Mouse (Mus musculus) limb, embryonic 13.5 days (tissue): ENCODE results near the gene Ptk6. TPM values are rescaled to one million over a fixed set of nuclear protein-coding genes. Genes with fewer than 3 reads are reported as not detected.
"Not testable (repeated sequence)": the region's sequence is repeated elsewhere in the genome, so short reads cannot be mapped to it uniquely, and the experiment has no call there.

Source experiments
- ATAC-seq: fragments of 200-750 bp; cut with Nextera tagmentation; 2 replicates; pipeline ENCODE4 v1.8.0; 2017; ENCODE audit warnings: low read depth, moderate number of reproducible peaks, moderate TSS enrichment; ENCODE audit not compliant: low FRiP score
- H3K27ac ChIP-seq: fragments of 300-500 bp; sonication (generic); 2 replicates; pipeline ENCODE4 v1.5.1; 2015; ENCODE audit warnings: inconsistent platforms, mild to moderate bottlenecking, moderate library complexity
- H3K27me3 ChIP-seq: fragments of 300-500 bp; sonication (generic); 2 replicates; pipeline ENCODE4 v1.6.1; 2015; ENCODE audit warnings: mild to moderate bottlenecking, inconsistent platforms
- H3K36me3 ChIP-seq: fragments of 300-500 bp; sonication (generic); 2 replicates; pipeline ENCODE4 v1.6.1; 2015; ENCODE audit warnings: inconsistent platforms, mild to moderate bottlenecking, moderate library complexity
- H3K4me1 ChIP-seq: fragments of 300-500 bp; sonication (generic); 2 replicates; pipeline ENCODE4 v1.6.1; 2015; ENCODE audit warnings: inconsistent platforms
- H3K4me2 ChIP-seq: fragments of 300-500 bp; sonication (generic); replicated peaks from 2 replicates; pipeline ENCODE4 v1.6.1; 2015; ENCODE audit warnings: inconsistent platforms, mild to moderate bottlenecking, moderate library complexity
- H3K4me3 ChIP-seq: fragments of 300-500 bp; sonication (generic); 2 replicates; pipeline ENCODE4 v1.5.1; 2015; ENCODE audit warnings: moderate library complexity, mild to moderate bottlenecking, inconsistent platforms
- H3K9ac ChIP-seq: fragments of 300-500 bp; sonication (generic); 2 replicates; pipeline ENCODE4 v1.6.1; 2015; ENCODE audit warnings: mild to moderate bottlenecking, inconsistent platforms
- H3K9me3 ChIP-seq: fragments of 300-500 bp; sonication (generic); 2 replicates; pipeline ENCODE4 v1.6.1; 2016; ENCODE audit warnings: inconsistent platforms
- WGBS: fragments of 180-500 bp; shearing (Covaris S2); methylation state at CpG from one replicate; pipeline ENCODE4 v1.1.7; 2015; 5-methylcytosine and 5-hydroxymethylcytosine counted together
- polyA plus RNA-seq: library from polyadenylated mRNA; unstranded; fragments of >200 nt; fragmentation: Nextera tagmentation; extraction: Ambion mirVana; gene quantifications from 2 replicates; pipeline ENCODE4 v1.2.1, GENCODE M21; 2015

Gene Ptk6
- polyA plus RNA-seq, 1 experiment from 2014 or later, result not detected

DNA sequence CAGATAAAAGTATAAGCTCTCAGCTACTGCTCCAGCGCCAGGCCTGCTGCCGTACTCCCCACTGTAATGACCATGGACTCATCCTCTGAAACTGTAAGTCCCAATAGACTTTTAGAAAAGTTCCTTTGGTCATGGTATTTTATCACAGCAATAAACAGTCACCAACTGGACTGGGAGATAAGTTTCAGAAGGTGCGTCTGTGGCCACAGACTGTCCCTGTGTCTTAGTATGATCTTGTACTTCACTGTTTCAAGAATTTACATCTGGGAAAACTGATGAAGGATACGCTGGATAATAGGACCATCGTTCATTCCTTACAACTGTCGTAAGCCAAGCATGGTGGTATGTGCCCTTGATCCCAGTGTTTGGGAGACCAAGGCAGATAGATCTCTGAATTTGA lies 13.4 kb upstream of the Ptk6 start:
- WGBS, result 88% methylated on average over 6 of the region's 6 CpGs
- Histone ChIP-seq H3K27ac (no peak overlapping the region), H3K4me3 (no peak overlapping the region), H3K27me3 (peaks cover 36% of the 10 kb centered on the region), H3K9ac (no peak overlapping the region), H3K9me3 (no peaks in the 10 kb centered on the region), H3K4me1 (peaks cover 37% of the 10 kb centered on the region), H3K36me3 (no peaks in the 10 kb centered on the region), H3K4me2 (no peak overlapping the region)
- no peak for ATAC-seq

DNA sequence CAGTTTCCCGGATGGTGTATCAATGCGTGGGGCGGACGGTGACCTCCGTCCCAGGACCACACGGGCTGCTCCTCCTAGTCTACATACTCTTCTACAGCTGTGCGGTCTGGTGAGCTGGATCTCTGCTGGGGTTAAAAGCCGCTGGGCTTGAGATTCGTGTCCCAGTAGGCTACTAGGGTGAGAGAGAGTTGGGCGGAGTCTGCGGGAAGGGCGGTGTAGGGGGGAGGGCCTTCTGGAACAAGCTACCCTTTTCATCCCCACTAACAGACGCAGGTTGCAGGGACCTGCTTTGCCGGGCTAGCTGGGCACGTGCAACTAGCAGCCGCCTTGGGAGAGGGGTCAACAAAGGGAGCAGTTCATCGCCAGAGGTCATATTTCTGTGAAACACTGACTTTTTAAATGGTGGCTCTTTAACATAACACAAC lies 10.4 kb upstream of the Ptk6 start, which contains the start of gene Srms:
TSS of gene Srms (minus strand) at position 165 of the 425 bp plus-strand sequence.
- H3K27me3 ChIP-seq, result peaks cover 43% of the 10 kb centered on the region
- H3K27ac ChIP-seq, result no peak within 1 kb of the TSS
- H3K4me3 ChIP-seq, result peak within 1 kb of the TSS; percentile 36
- H3K4me1 ChIP-seq, result peaks cover 16% of the 10 kb centered on the region
- peak within 1 kb of the TSS; percentile 14 for H3K9ac ChIP-seq
- H3K4me2 ChIP-seq, result peak within 1 kb of the TSS; percentile 62
- ATAC-seq, result 0 out of 2 replicates have a peak, but pooled peaks have one; percentile 36
- no peaks in the 10 kb centered on the region for H3K36me3 ChIP-seq
- H3K9me3 ChIP-seq, result no peaks in the 10 kb centered on the region
- WGBS, result 1% methylated on average over 17 of the region's 17 CpGs

DNA sequence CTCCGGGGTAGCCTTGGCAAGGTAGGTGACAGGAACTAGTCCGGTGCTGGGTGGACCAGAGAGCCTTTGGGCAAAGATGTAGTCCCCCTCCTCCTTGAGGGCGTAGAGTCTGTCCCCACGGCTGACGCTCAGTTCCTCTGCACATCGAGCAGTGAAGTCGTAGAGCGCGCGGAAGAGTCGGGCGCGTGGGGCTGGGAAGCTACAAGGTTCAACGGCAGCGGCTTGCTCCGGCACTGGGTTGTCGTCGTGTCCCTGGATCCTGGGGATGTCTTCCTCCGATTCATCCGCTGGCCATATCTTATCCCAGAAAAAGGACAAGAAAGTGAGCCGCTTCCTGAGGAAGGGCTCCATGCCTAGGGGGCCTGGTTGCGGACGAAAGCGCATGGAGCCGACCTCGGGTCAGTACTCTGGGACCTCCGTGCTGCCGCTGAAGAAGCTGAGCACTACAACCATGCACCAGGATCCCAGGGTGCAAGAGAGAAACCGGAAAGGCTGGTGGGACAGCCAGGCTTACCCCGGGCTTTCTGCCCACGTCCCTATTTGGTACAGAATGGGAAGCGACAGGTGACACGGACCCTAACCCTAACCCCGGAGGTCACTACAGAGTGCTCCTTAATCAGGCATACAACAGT lies 9.9 kb upstream of the Ptk6 start:
- 4% methylated on average over 34 of the region's 34 CpGs for WGBS
- peaks cover 43% of the 10 kb centered on the region for H3K27me3 ChIP-seq
- peaks cover 16% of the 10 kb centered on the region for H3K4me1 ChIP-seq

DNA sequence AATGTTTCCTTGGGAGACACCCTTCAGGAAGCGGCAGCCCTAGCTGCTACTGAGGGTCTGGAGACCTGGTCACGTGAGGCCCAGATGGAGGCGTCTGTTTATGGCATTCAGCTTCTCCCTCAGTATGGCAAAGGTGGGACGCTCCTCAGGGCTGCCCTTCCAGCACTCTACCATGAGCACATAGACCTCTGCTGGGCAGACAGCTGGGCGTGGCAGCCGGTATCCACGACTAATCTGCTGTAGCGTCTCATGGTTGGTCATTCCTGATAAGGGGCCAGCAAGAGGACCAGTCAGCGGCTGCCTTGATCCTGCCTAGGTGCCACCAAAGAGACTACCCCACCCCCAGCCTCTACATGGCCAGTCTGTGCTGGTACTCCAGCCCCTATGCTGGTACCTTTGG lies 3.5 kb upstream of the Ptk6 start:
- peaks cover 8% of the 10 kb centered on the region for H3K27me3 ChIP-seq
- no peak overlapping the region for H3K4me2 ChIP-seq
- ATAC-seq, result no peak
- no peaks in the 10 kb centered on the region for H3K4me1 ChIP-seq
- H3K27ac ChIP-seq, result no peak overlapping the region
- no peak overlapping the region for H3K9ac ChIP-seq
- no peaks in the 10 kb centered on the region for H3K36me3 ChIP-seq
- WGBS, result 75% methylated on average over 9 of the region's 9 CpGs
- H3K4me3 ChIP-seq, result no peak overlapping the region
- H3K9me3 ChIP-seq, result no peaks in the 10 kb centered on the region

More for the DNA sequence above, 9.9 kb upstream of the Ptk6 start:
- peak overlapping the region; percentile 14; the same call in 1 of the 2 replicates for H3K9ac ChIP-seq
- peak overlapping the region; percentile 62 for H3K4me2 ChIP-seq
- no peaks in the 10 kb centered on the region for H3K9me3 ChIP-seq
- H3K27ac ChIP-seq, result no peak overlapping the region
- ATAC-seq, result 0 out of 2 replicates have a peak, but pooled peaks have one; percentile 8
- no peaks in the 10 kb centered on the region for H3K36me3 ChIP-seq
- peak overlapping the region; percentile 36 for H3K4me3 ChIP-seq

DNA sequence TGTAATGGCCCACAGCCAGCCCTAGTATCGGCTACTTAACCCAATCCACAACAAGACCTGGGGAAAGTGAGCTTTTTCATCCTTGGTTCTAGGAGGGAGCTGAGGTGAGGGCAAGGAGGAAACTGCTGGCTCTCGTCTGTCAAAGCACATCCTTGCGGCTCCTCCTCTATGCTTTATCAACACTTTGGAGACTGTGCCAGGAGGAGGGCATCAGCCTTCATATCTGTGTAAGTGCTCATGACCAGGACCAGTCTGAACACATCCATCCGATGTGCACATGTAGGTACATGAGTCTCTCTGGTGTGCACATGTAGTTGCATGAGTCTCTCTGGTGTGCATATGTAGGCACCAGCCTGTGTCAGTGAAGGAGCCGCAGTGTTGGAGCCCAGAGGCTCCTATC lies 3.1 kb upstream of the Ptk6 start:
- Histone ChIP-seq H3K9ac (no peak overlapping the region), H3K9me3 (no peaks in the 10 kb centered on the region), H3K36me3 (no peaks in the 10 kb centered on the region), H3K27ac (no peak overlapping the region), H3K4me2 (no peak overlapping the region), H3K4me3 (no peak overlapping the region), H3K27me3 (peaks cover 5% of the 10 kb centered on the region; the same call in 1 of the 2 replicates), H3K4me1 (no peaks in the 10 kb centered on the region)
- 81% methylated on average over 5 of the region's 5 CpGs for WGBS
- ATAC-seq, result no peak

DNA sequence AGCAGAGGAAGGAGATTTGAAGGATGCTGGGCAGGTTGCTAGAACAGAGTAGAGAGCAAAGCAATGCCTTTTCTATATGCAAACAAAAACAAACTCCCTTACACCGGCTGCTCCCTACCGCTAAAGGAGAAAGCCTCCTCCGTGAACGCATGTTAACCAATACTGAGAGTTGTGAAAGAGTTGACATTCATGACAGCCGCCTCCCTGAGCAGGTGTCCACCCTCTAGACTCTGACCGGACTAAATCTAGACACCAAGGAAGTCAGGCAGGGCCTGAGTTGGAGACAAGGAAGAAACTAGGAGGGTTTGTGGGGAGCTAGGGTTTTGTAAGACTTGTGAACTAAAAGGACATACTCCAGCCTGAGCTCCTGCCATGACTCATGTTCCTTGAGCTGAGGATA lies 297 bp upstream of the Ptk6 start:
- no peak for ATAC-seq
- H3K4me1 ChIP-seq, result no peaks in the 10 kb centered on the region
- H3K27ac ChIP-seq, result no peak overlapping the region
- no peak overlapping the region for H3K4me2 ChIP-seq
- no peak overlapping the region for H3K9ac ChIP-seq
- H3K9me3 ChIP-seq, result no peaks in the 10 kb centered on the region
- H3K4me3 ChIP-seq, result no peak overlapping the region
- 84% methylated on average over 6 of the region's 6 CpGs for WGBS
- H3K27me3 ChIP-seq, result no peaks in the 10 kb centered on the region
- H3K36me3 ChIP-seq, result no peaks in the 10 kb centered on the region

DNA sequence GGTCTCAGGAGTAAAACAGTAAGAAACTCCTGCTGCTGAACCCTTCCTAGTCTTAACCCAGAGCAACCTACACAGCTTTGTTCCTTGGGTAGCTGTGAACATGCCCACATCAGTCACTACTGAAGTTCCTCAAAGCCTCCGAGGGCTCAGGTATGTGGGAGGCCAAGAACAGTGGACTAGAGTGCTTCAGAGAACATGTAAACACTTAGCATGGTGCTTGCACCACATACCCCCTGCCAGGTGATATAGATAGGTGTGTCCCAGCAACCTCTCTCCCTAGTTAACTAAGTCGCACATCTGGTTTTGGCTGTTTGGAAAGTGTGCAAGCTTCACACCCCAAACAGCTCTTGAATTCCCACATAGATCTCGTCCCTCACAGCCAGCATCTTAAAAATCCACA lies 983 bp downstream of the Ptk6 start:
- Histone ChIP-seq H3K4me2 (no peak overlapping the region), H3K9me3 (no peaks in the 10 kb centered on the region), H3K36me3 (no peaks in the 10 kb centered on the region), H3K4me3 (no peak overlapping the region), H3K9ac (no peak overlapping the region), H3K27me3 (no peaks in the 10 kb centered on the region), H3K4me1 (no peaks in the 10 kb centered on the region), H3K27ac (no peak overlapping the region)
- no peak for ATAC-seq
- WGBS, result 67% methylated on average over 3 of the region's 3 CpGs

DNA sequence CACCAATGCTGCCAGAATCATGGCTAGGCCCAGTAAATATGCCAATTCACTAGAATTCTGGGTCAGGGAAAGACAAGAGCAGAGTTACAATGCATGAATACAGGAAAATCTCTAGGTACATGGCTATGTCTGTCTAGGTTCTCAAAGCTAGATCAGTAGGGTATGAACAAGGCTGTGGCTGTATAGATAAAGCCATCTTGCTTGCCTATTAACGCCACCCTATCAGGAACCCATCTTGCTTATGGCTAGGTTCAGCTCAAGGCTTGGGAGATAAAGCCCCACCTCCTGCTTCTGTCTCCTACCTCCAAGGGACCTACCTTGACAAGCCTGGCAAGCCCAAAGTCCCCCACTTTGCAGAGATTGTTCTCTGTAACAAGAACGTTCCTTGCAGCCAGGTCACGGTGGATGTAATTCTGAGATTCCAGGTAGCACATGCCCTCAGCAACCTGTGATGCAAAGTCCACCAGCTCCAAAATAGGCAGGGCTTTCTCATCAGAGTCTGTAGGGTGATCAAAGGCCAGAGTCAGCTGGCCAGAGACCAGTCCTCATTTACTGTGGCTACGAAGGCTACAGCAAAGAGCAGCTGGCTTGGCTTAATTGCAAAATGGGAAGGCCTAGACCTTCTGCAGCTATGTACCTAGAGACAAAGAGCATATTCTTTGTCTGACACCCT lies 5.8 kb downstream of the Ptk6 start:
- Histone ChIP-seq H3K27ac (no peak overlapping the region), H3K27me3 (no peaks in the 10 kb centered on the region), H3K4me2 (no peak overlapping the region), H3K4me1 (no peaks in the 10 kb centered on the region), H3K36me3 (no peaks in the 10 kb centered on the region), H3K9me3 (no peaks in the 10 kb centered on the region), H3K4me3 (no peak overlapping the region), H3K9ac (no peak overlapping the region)
- no peak for ATAC-seq
- 87% methylated on average over 4 of the region's 4 CpGs for WGBS

DNA sequence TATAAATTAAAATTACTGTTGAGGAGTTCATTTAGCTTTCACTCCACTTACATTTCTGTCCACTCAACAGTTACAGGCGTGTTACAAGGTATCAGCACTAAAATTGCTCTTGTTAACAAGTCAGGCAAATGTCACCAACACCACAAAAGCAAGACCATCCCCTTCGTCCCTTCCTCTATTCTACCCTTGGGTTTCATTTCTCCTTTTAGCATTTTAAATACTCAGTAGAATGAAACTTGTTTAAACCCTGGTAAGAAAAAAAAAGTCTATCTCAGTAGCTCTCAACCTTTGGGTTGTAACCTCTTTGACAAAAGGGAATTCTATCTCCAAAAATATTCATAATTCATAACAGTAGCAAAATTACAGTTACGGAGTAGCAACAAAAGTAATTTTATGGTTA lies 9.5 kb downstream of the Ptk6 start:
- Histone ChIP-seq H3K4me3 (no peak overlapping the region), H3K4me2 (no peak overlapping the region), H3K9ac (no peak overlapping the region), H3K36me3 (peaks cover 12% of the 10 kb centered on the region), H3K9me3 (no peaks in the 10 kb centered on the region), H3K27me3 (no peaks in the 10 kb centered on the region), H3K4me1 (peaks cover 10% of the 10 kb centered on the region), H3K27ac (no peak overlapping the region)
- ATAC-seq, result no peak
- 75% methylated on average over 3 of the region's 3 CpGs for WGBS

DNA sequence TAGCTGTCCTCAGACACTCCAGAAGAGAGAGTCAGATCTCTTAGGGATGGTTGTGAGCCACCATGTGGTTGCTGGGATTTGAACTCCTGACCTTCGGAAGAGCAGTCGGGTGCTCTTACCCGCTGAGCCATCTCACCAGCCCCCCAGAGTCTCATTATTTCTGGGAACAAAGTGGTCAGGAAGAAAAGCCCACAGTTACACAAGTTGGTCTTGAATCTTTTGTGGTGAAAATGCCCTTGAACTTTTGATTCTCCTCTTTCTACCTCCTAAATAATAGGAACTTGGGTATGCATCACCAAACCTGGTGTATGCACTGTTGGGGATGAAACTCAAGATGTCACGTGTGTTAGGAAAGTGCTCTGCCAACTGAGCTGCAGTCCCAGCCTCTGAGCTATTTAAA lies 10.7 kb downstream of the Ptk6 start:
- ATAC-seq, result no peak
- Histone ChIP-seq H3K4me1 (peaks cover 10% of the 10 kb centered on the region), H3K27ac (no peak overlapping the region), H3K4me3 (no peak overlapping the region), H3K9me3 (no peaks in the 10 kb centered on the region), H3K27me3 (no peaks in the 10 kb centered on the region), H3K4me2 (no peak overlapping the region), H3K9ac (no peak overlapping the region), H3K36me3 (peaks cover 12% of the 10 kb centered on the region)
- WGBS, result 72% methylated on average over 4 of the region's 4 CpGs

DNA sequence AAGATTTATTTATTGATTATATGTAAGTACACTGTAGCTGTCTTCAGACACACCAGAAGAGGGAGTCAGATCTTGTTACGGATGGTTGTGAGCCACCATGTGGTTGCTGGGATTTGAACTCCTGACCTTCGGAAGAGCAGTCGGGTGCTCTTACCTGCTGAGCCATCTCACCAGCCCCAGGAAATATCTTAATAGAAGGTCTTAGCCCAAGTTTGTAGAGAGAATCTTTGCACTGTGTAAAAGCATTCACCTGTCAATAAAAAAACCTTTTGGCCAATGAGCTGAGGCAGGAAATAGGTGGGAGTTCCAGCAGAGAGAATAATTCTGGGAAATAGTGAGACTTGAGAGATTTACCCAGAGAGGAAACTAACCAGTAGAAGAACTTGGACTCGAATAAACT lies 11.2 kb downstream of the Ptk6 start:
- not testable (repeated sequence) for H3K9me3 ChIP-seq, ATAC-seq, H3K9ac ChIP-seq, H3K27me3 ChIP-seq, H3K27ac ChIP-seq, H3K4me3 ChIP-seq, H3K4me2 ChIP-seq
- peaks cover 12% of the 10 kb centered on the region for H3K36me3 ChIP-seq
- WGBS, result 70% methylated on average over 4 of the region's 4 CpGs
- H3K4me1 ChIP-seq, result peaks cover 10% of the 10 kb centered on the region

DNA sequence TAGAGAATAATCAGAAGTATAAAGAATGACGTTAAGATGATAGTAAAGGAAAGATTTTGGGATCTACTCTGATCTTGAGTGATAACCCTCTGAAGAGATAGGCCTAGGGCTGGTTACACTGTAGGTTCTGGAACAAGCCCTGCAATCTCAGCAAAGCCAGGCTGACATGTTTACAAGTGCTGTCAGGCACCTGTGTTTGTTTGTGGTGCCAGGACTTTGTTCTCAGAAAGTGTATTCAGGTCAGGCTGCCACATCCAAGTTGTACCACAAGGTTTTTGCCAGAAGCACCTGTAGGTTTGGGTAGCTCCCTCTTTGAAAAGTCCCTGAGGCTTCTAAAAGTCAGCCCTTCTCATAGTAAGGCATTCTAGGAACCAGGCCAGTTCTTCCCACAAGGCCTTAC lies 13.3 kb downstream of the Ptk6 start:
- no peak for ATAC-seq
- H3K27ac ChIP-seq, result no peak overlapping the region
- H3K4me3 ChIP-seq, result no peak overlapping the region
- H3K4me1 ChIP-seq, result peaks cover 10% of the 10 kb centered on the region
- H3K9ac ChIP-seq, result no peak overlapping the region
- no peaks in the 10 kb centered on the region for H3K9me3 ChIP-seq
- no peak overlapping the region for H3K4me2 ChIP-seq
- 76% methylated on average over 1 of the region's 1 CpGs for WGBS
- H3K27me3 ChIP-seq, result no peaks in the 10 kb centered on the region
- peaks cover 12% of the 10 kb centered on the region for H3K36me3 ChIP-seq
